Mouse (Mus musculus) MEL (cell line): Measurements from ENCODE around the gene Bglap.

Experiments used
- CTCF ChIP-seq, 3 experiments: IDR thresholded peaks in 2 of 3; conservative IDR thresholded peaks in 1 of 3; 2 replicates each; pipeline ENCODE4 v1.5.1; 2011 to 2012; ENCODE audit warnings: low read length in 3 of 3, low read depth in 2 of 3, mild to moderate bottlenecking in 2 of 3, improper control_type of control experiment in 1 of 3, inconsistent platforms in 1 of 3, mixed read lengths in 1 of 3, moderate library complexity in 1 of 3; ENCODE audit not compliant: control insufficient read depth in 1 of 3, insufficient read depth in 1 of 3, poor library complexity in 1 of 3, severe bottlenecking in 1 of 3
- ETS1 ChIP-seq: IDR thresholded peaks from 2 replicates; pipeline ENCODE4 v1.6.1; 2012; ENCODE audit warnings: low read depth, mild to moderate bottlenecking, inconsistent platforms, low read length, improper control_type of control experiment, moderate library complexity
- JUND ChIP-seq: IDR thresholded peaks from 2 replicates; pipeline ENCODE4 v1.6.1; 2011; ENCODE audit warnings: low read depth, mild to moderate bottlenecking, improper control_type of control experiment, low read length
- MAX ChIP-seq: IDR thresholded peaks from 2 replicates; pipeline ENCODE4 v1.6.1; 2011; ENCODE audit warnings: low read length, improper control_type of control experiment
- NELFE ChIP-seq: IDR thresholded peaks from 2 replicates; pipeline ENCODE4 v1.6.1; 2011; ENCODE audit warnings: low read depth, low read length, improper control_type of control experiment
- NRF1 ChIP-seq: IDR thresholded peaks from 2 replicates; pipeline ENCODE4 v1.6.1; 2014; ENCODE audit warnings: low read depth, mild to moderate bottlenecking, inconsistent platforms, low read length, improper control_type of control experiment, moderate library complexity; ENCODE audit not compliant: poor library complexity, insufficient read depth, severe bottlenecking
- POLR2A ChIP-seq, 2 experiments: IDR thresholded peaks; 2 replicates each; pipeline ENCODE4 v1.6.1; 2011 to 2012; ENCODE audit warnings: low read length in 2 of 2, mild to moderate bottlenecking in 2 of 2, control low read depth in 1 of 2, improper control_type of control experiment in 1 of 2, low read depth in 1 of 2, moderate library complexity in 1 of 2; ENCODE audit not compliant: control insufficient read depth in 1 of 2, insufficient read depth in 1 of 2, poor library complexity in 1 of 2
- POLR2AphosphoS2 ChIP-seq: IDR thresholded peaks from 2 replicates; pipeline ENCODE4 v1.6.1; 2011; ENCODE audit warnings: low read length, improper control_type of control experiment
- RCOR1 ChIP-seq: IDR thresholded peaks from 2 replicates; pipeline ENCODE4 v1.6.1; 2012; ENCODE audit warnings: low read depth, mild to moderate bottlenecking, inconsistent platforms, low read length, improper control_type of control experiment
- TAL1 ChIP-seq: IDR thresholded peaks from 2 replicates; pipeline ENCODE4 v1.6.1; 2012; ENCODE audit warnings: mild to moderate bottlenecking, inconsistent platforms, low read length, moderate library complexity, mixed read lengths
- TBP ChIP-seq: IDR thresholded peaks from 2 replicates; pipeline ENCODE4 v1.8.0; 2011; ENCODE audit warnings: low read depth, low read length, improper control_type of control experiment
- UBTF ChIP-seq: IDR thresholded peaks from 2 replicates; pipeline ENCODE4 v1.6.1; 2012; ENCODE audit warnings: low read depth, mild to moderate bottlenecking, inconsistent platforms, low read length, improper control_type of control experiment, moderate library complexity, borderline replicate concordance; ENCODE audit not compliant: insufficient read depth
- USF1 ChIP-seq: IDR thresholded peaks from 2 replicates; pipeline ENCODE4 v1.6.1; 2014; ENCODE audit warnings: low read depth, mild to moderate bottlenecking, inconsistent platforms, low read length, improper control_type of control experiment, moderate library complexity

- TF ChIP-seq USF1 (no peak), CTCF (IDR thresholded peaks at IDR 0.05 in 2 of 3, conservative IDR thresholded peaks at IDR 0.05 in 1 of 3; ENCODE audit: control insufficient read depth in 1 of 3, insufficient read depth in 1 of 3, low read depth in 2 of 3, low read length in 3 of 3, poor library complexity in 1 of 3, severe bottlenecking in 1 of 3) (no peak), JUND (no peak), MAX (no peak), ETS1 (no peak), POLR2A (IDR thresholded peaks at IDR 0.05; ENCODE audit: control insufficient read depth in 1 of 2, insufficient read depth in 1 of 2, low read depth in 1 of 2, low read length in 2 of 2, poor library complexity in 1 of 2) (no peak), POLR2AphosphoS2 (no peak), UBTF (no peak), TBP (no peak), RCOR1 (no peak), NRF1 (no peak), TAL1 (no peak), NELFE (no peak)
These were observed at the start of gene Bglap for GRCm38 (mm10) chr3:88384364-88384763.
